Mouse (Mus musculus) MEL (cell line): ENCODE data around the gene Atp10b.

ENCODE experiments used
- CHD2 ChIP-seq: IDR thresholded peaks from 2 replicates; pipeline ENCODE4 v1.6.1; 2011; ENCODE audit warnings: low read length, improper control_type of control experiment
- CTCF ChIP-seq, 3 experiments: IDR thresholded peaks in 2 of 3; conservative IDR thresholded peaks in 1 of 3; 2 replicates each; pipeline ENCODE4 v1.5.1; 2011 to 2012; ENCODE audit warnings: low read length in 3 of 3, low read depth in 2 of 3, mild to moderate bottlenecking in 2 of 3, improper control_type of control experiment in 1 of 3, inconsistent platforms in 1 of 3, mixed read lengths in 1 of 3, moderate library complexity in 1 of 3; ENCODE audit not compliant: control insufficient read depth in 1 of 3, insufficient read depth in 1 of 3, poor library complexity in 1 of 3, severe bottlenecking in 1 of 3
- EP300 ChIP-seq, 2 experiments: IDR thresholded peaks; 2 replicates each; pipeline ENCODE4 v1.6.1; 2011; ENCODE audit warnings: improper control_type of control experiment in 2 of 2, low read length in 2 of 2, low read depth in 1 of 2, mild to moderate bottlenecking in 1 of 2
- HCFC1 ChIP-seq: IDR thresholded peaks from 2 replicates; pipeline ENCODE4 v1.6.1; 2012; ENCODE audit warnings: low read depth, mild to moderate bottlenecking, inconsistent platforms, low read length, improper control_type of control experiment, moderate library complexity
- MAZ ChIP-seq: IDR thresholded peaks from 2 replicates; pipeline ENCODE4 v1.6.1; 2012; ENCODE audit warnings: low read depth, mild to moderate bottlenecking, inconsistent platforms, low read length, improper control_type of control experiment
- USF2 ChIP-seq, 2 experiments: IDR thresholded peaks; 2 replicates each; pipeline ENCODE4 v1.6.1; 2011 to 2012; ENCODE audit warnings: improper control_type of control experiment in 2 of 2, low read length in 2 of 2, borderline replicate concordance in 1 of 2, inconsistent platforms in 1 of 2, low read depth in 1 of 2, mild to moderate bottlenecking in 1 of 2; ENCODE audit not compliant: insufficient read depth in 1 of 2
- ZC3H11A ChIP-seq: IDR thresholded peaks from 2 replicates; pipeline ENCODE4 v1.6.1; 2012; ENCODE audit warnings: low read depth, mild to moderate bottlenecking, inconsistent platforms, low read length, improper control_type of control experiment

- TF ChIP-seq CTCF (IDR thresholded peaks at IDR 0.05 in 2 of 3, conservative IDR thresholded peaks at IDR 0.05 in 1 of 3; ENCODE audit: control insufficient read depth in 1 of 3, insufficient read depth in 1 of 3, low read depth in 2 of 3, low read length in 3 of 3, poor library complexity in 1 of 3, severe bottlenecking in 1 of 3) = no peak
- no peak for TF ChIP-seq EP300 (IDR thresholded peaks at IDR 0.05; ENCODE audit: low read depth in 1 of 2, low read length in 2 of 2)
- no peak for TF ChIP-seq HCFC1
- no peak for TF ChIP-seq ZC3H11A
- no peak for TF ChIP-seq MAZ
- no peak for TF ChIP-seq USF2 (IDR thresholded peaks at IDR 0.05; ENCODE audit: borderline replicate concordance in 1 of 2, insufficient read depth in 1 of 2, low read depth in 1 of 2, low read length in 2 of 2)
- TF ChIP-seq CHD2 = no peak
Measured at GRCm38 (mm10) chr11:43217021-43217420, 67.3 kb downstream of the Atp10b start.
